Mouse (Mus musculus): ENCODE results near the gene Fgf6. TPM values are rescaled to one million over a fixed set of nuclear protein-coding genes. Genes with fewer than 3 reads are reported as not detected.

Gene Fgf6
- total and polyA plus RNA-seq, 2 experiments, result not detected

GRCm38 (mm10) chr6:126996399-126996798 is 19.0 kb upstream of the Fgf6 start:
- H3K4me3 ChIP-seq (ENCODE audit: insufficient read depth, low read depth, low read length), result no peak overlapping the region
- H3K4me1 ChIP-seq (ENCODE audit: control insufficient read depth, insufficient read depth, low read length), result no peaks in the 10 kb centered on the region
- H3K27me3 ChIP-seq (ENCODE audit: control insufficient read depth, insufficient read depth, low read length), result no peaks in the 10 kb centered on the region
- DNase-seq (ENCODE audit: extremely low read depth, low read depth, low spot score), result peak; percentile 1
- no peaks in the 10 kb centered on the region for H3K36me3 ChIP-seq (ENCODE audit: control insufficient read depth, insufficient read depth, low read length)
- H3K9ac ChIP-seq (ENCODE audit: low read depth, low read length), result no peak overlapping the region
- TF ChIP-seq CTCF (IDR thresholded peaks at IDR 0.05; ENCODE audit: low read depth, low read length), result no peak
- TF ChIP-seq POLR2A (IDR thresholded peaks at IDR 0.05; ENCODE audit: extremely low read depth, insufficient read depth, low read length), result no peak
- H3K79me2 ChIP-seq (ENCODE audit: control insufficient read depth, insufficient read depth, low read length), result no peaks in the 10 kb centered on the region
- WGBS, result 76% methylated on average over 5 of the region's 5 CpGs
- H3K27ac ChIP-seq (replicated peaks; ENCODE audit: insufficient read depth, low read depth, low read length), result no peak overlapping the region

GRCm38 (mm10) chr6:127005646-127006045 is 9.7 kb upstream of the Fgf6 start:
- H3K4me1 ChIP-seq (ENCODE audit: control insufficient read depth, insufficient read depth, low read length), result no peaks in the 10 kb centered on the region
- DNase-seq (ENCODE audit: extremely low read depth, low read depth, low spot score), result no peak
- no peaks in the 10 kb centered on the region for H3K79me2 ChIP-seq (ENCODE audit: control insufficient read depth, insufficient read depth, low read length)
- 90% methylated on average over 3 of the region's 3 CpGs for WGBS
- no peaks in the 10 kb centered on the region for H3K27me3 ChIP-seq (ENCODE audit: control insufficient read depth, insufficient read depth, low read length)
- H3K27ac ChIP-seq (replicated peaks; ENCODE audit: insufficient read depth, low read depth, low read length), result no peak overlapping the region
- H3K9ac ChIP-seq (ENCODE audit: low read depth, low read length), result no peak overlapping the region
- H3K36me3 ChIP-seq (ENCODE audit: control insufficient read depth, insufficient read depth, low read length), result no peaks in the 10 kb centered on the region
- H3K4me3 ChIP-seq (ENCODE audit: insufficient read depth, low read depth, low read length), result no peak overlapping the region
- TF ChIP-seq POLR2A (IDR thresholded peaks at IDR 0.05; ENCODE audit: extremely low read depth, insufficient read depth, low read length) (no peak), CTCF (IDR thresholded peaks at IDR 0.05; ENCODE audit: low read depth, low read length) (no peak)

- Histone ChIP-seq H3K9ac (ENCODE audit: low read depth, low read length) (no peak overlapping the region), H3K27me3 (ENCODE audit: control insufficient read depth, insufficient read depth, low read length) (no peaks in the 10 kb centered on the region), H3K4me3 (ENCODE audit: insufficient read depth, low read depth, low read length) (no peak overlapping the region), H3K4me1 (ENCODE audit: control insufficient read depth, insufficient read depth, low read length) (no peaks in the 10 kb centered on the region), H3K79me2 (ENCODE audit: control insufficient read depth, insufficient read depth, low read length) (no peaks in the 10 kb centered on the region), H3K36me3 (ENCODE audit: control insufficient read depth, insufficient read depth, low read length) (no peaks in the 10 kb centered on the region), H3K27ac (replicated peaks; ENCODE audit: insufficient read depth, low read depth, low read length) (no peak overlapping the region)
- 60% methylated on average over 3 of the region's 3 CpGs for WGBS
- DNase-seq (ENCODE audit: extremely low read depth, low read depth, low spot score), result no peak
- no peak for TF ChIP-seq POLR2A (IDR thresholded peaks at IDR 0.05; ENCODE audit: extremely low read depth, insufficient read depth, low read length)
- TF ChIP-seq CTCF (IDR thresholded peaks at IDR 0.05; ENCODE audit: low read depth, low read length), result no peak
Observed at GRCm38 (mm10) chr6:127006551-127006950, 8.8 kb upstream of the Fgf6 start.

- H3K4me1 ChIP-seq (ENCODE audit: control insufficient read depth, insufficient read depth, low read length), result no peaks in the 10 kb centered on the region
- no peaks in the 10 kb centered on the region for H3K79me2 ChIP-seq (ENCODE audit: control insufficient read depth, insufficient read depth, low read length)
- H3K27ac ChIP-seq (replicated peaks; ENCODE audit: insufficient read depth, low read depth, low read length), result no peak overlapping the region
- no peak overlapping the region for H3K9ac ChIP-seq (ENCODE audit: low read depth, low read length)
- DNase-seq (ENCODE audit: extremely low read depth, low read depth, low spot score), result no peak
- no peaks in the 10 kb centered on the region for H3K27me3 ChIP-seq (ENCODE audit: control insufficient read depth, insufficient read depth, low read length)
- TF ChIP-seq POLR2A (IDR thresholded peaks at IDR 0.05; ENCODE audit: extremely low read depth, insufficient read depth, low read length) (no peak), CTCF (IDR thresholded peaks at IDR 0.05; ENCODE audit: low read depth, low read length) (no peak)
- H3K36me3 ChIP-seq (ENCODE audit: control insufficient read depth, insufficient read depth, low read length), result no peaks in the 10 kb centered on the region
- H3K4me3 ChIP-seq (ENCODE audit: insufficient read depth, low read depth, low read length), result no peak overlapping the region
- 89% methylated on average over 13 of the region's 13 CpGs for WGBS
Observed at GRCm38 (mm10) chr6:127010021-127010420, 5.4 kb upstream of the Fgf6 start.

- 80% methylated on average over 13 of the region's 13 CpGs for WGBS
- Histone ChIP-seq H3K79me2 (ENCODE audit: control insufficient read depth, insufficient read depth, low read length) (no peaks in the 10 kb centered on the region), H3K36me3 (ENCODE audit: control insufficient read depth, insufficient read depth, low read length) (no peaks in the 10 kb centered on the region), H3K4me1 (ENCODE audit: control insufficient read depth, insufficient read depth, low read length) (no peaks in the 10 kb centered on the region), H3K4me3 (ENCODE audit: insufficient read depth, low read depth, low read length) (no peak overlapping the region), H3K27me3 (ENCODE audit: control insufficient read depth, insufficient read depth, low read length) (no peaks in the 10 kb centered on the region), H3K27ac (replicated peaks; ENCODE audit: insufficient read depth, low read depth, low read length) (no peak overlapping the region), H3K9ac (ENCODE audit: low read depth, low read length) (no peak overlapping the region)
- no peak for DNase-seq (ENCODE audit: extremely low read depth, low read depth, low spot score)
- TF ChIP-seq POLR2A (IDR thresholded peaks at IDR 0.05; ENCODE audit: extremely low read depth, insufficient read depth, low read length), result no peak
- TF ChIP-seq CTCF (IDR thresholded peaks at IDR 0.05; ENCODE audit: low read depth, low read length), result no peak
Observed at GRCm38 (mm10) chr6:127011947-127012535, 3.3 kb upstream of the Fgf6 start.

- H3K79me2 ChIP-seq (ENCODE audit: control insufficient read depth, insufficient read depth, low read length), result no peaks in the 10 kb centered on the region
- no peak for DNase-seq (ENCODE audit: extremely low read depth, low read depth, low spot score)
- H3K27me3 ChIP-seq (ENCODE audit: control insufficient read depth, insufficient read depth, low read length), result peaks cover 4% of the 10 kb centered on the region; the same call in 1 of the 2 replicates
Observed at GRCm38 (mm10) chr6:127019254-127019653, 3.9 kb downstream of the Fgf6 start.

More at GRCm38 (mm10) chr6:127019254-127019653, 3.9 kb downstream of the Fgf6 start:
- no peaks in the 10 kb centered on the region for H3K4me1 ChIP-seq (ENCODE audit: control insufficient read depth, insufficient read depth, low read length)
- H3K9ac ChIP-seq (ENCODE audit: low read depth, low read length), result no peak overlapping the region
- WGBS, result 7% methylated on average over 6 of the region's 6 CpGs
- H3K27ac ChIP-seq (replicated peaks; ENCODE audit: insufficient read depth, low read depth, low read length), result no peak overlapping the region
- H3K4me3 ChIP-seq (ENCODE audit: insufficient read depth, low read depth, low read length), result no peak overlapping the region
- H3K36me3 ChIP-seq (ENCODE audit: control insufficient read depth, insufficient read depth, low read length), result no peaks in the 10 kb centered on the region
- TF ChIP-seq POLR2A (IDR thresholded peaks at IDR 0.05; ENCODE audit: extremely low read depth, insufficient read depth, low read length) (no peak), CTCF (IDR thresholded peaks at IDR 0.05; ENCODE audit: low read depth, low read length) (no peak)

Data from liver, adult 2 months (tissue).